Mouse (Mus musculus) forebrain, embryonic 15.5 days (tissue): ENCODE measurements around the gene Sqor. TPM values are rescaled to one million over a fixed set of nuclear protein-coding genes. Genes with fewer than 3 reads are reported as not detected.

Experiments used
- ATAC-seq: fragments of 200-750 bp; cut with Nextera tagmentation; replicated peaks from 2 replicates; pipeline ENCODE4 v1.8.0; 2017; ENCODE audit warnings: mild to moderate bottlenecking, moderate TSS enrichment, moderate library complexity
- H3K27ac ChIP-seq: fragments of 300-500 bp; sonication (generic); replicated peaks from 2 replicates; pipeline ENCODE4 v1.5.1; 2015; ENCODE audit warnings: mild to moderate bottlenecking, inconsistent platforms
- H3K27me3 ChIP-seq: fragments of 300-500 bp; sonication (generic); 2 replicates; pipeline ENCODE4 v1.6.1; 2015; ENCODE audit warnings: inconsistent platforms
- H3K36me3 ChIP-seq: fragments of 300-500 bp; sonication (generic); 2 replicates; pipeline ENCODE4 v1.6.1; 2015; ENCODE audit warnings: mild to moderate bottlenecking, inconsistent platforms
- H3K4me1 ChIP-seq: fragments of 300-500 bp; sonication (generic); 2 replicates; pipeline ENCODE4 v1.6.1; 2015; ENCODE audit warnings: inconsistent platforms
- H3K4me2 ChIP-seq: fragments of 300-500 bp; sonication (generic); replicated peaks from 2 replicates; pipeline ENCODE4 v1.6.1; 2015; ENCODE audit warnings: mild to moderate bottlenecking, inconsistent platforms
- H3K4me3 ChIP-seq: fragments of 300-500 bp; sonication (generic); 2 replicates; pipeline ENCODE4 v1.5.1; 2015; ENCODE audit warnings: mild to moderate bottlenecking, inconsistent platforms
- H3K9ac ChIP-seq: fragments of 300-500 bp; sonication (generic); replicated peaks from 2 replicates; pipeline ENCODE4 v1.6.1; 2015; ENCODE audit warnings: mild to moderate bottlenecking, inconsistent platforms
- H3K9me3 ChIP-seq: fragments of 300-500 bp; sonication (generic); 2 replicates; pipeline ENCODE4 v1.6.1; 2016; ENCODE audit warnings: inconsistent platforms
- WGBS: fragments of 180-500 bp; shearing (Covaris S2); methylation state at CpG from one replicate; pipeline ENCODE4 v1.1.7; 2015; ENCODE audit warnings: mixed read lengths; 5-methylcytosine and 5-hydroxymethylcytosine counted together
- polyA plus RNA-seq: library from polyadenylated mRNA; unstranded; fragments of >200 nt; fragmentation: Nextera tagmentation; extraction: Ambion mirVana; gene quantifications from 2 replicates; pipeline ENCODE4 v1.2.1, GENCODE M21; 2015

The Sqor gene
- polyA plus RNA-seq, 1 experiment from 2014 or later: 2.2 TPM

DNA sequence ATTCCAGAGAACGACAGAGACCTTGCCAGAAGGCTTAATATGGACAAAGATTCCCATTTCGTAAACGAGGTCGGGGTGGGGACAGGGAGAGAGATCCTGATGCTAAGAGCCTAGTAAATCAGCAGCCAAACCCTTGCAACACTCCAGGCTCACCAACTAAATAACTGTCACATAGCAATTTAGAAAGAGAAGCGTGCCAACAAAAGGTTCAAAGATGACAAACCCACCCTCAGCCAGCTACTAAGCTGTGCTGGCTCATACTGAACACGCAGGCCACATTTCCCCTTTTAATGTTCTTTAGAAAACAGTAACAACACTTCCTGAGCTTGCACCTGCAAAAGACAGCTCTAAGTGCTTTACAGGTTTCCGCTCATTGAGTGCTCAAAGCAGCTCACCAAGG, 24.3 kb downstream of the Sqor start:
- H3K36me3 ChIP-seq: no peaks in the 10 kb centered on the region
- WGBS: 74% methylated on average over 7 of the region's 7 CpGs
- H3K9ac ChIP-seq: no peak overlapping the region
- ATAC-seq: no peak
- H3K9me3 ChIP-seq: no peaks in the 10 kb centered on the region
- H3K4me3 ChIP-seq: no peak overlapping the region
- H3K27me3 ChIP-seq: no peaks in the 10 kb centered on the region
- H3K27ac ChIP-seq: no peak overlapping the region
- H3K4me1 ChIP-seq: no peaks in the 10 kb centered on the region
- H3K4me2 ChIP-seq: no peak overlapping the region

GRCm38 (mm10) chr2:122789730-122790129, 24.7 kb downstream of the Sqor start:
- Histone ChIP-seq H3K27ac (no peak overlapping the region), H3K9me3 (no peaks in the 10 kb centered on the region), H3K27me3 (no peaks in the 10 kb centered on the region), H3K9ac (no peak overlapping the region), H3K36me3 (no peaks in the 10 kb centered on the region), H3K4me1 (no peaks in the 10 kb centered on the region), H3K4me3 (no peak overlapping the region), H3K4me2 (no peak overlapping the region)
- WGBS: 68% methylated on average over 6 of the region's 6 CpGs
- ATAC-seq: no peak

DNA sequence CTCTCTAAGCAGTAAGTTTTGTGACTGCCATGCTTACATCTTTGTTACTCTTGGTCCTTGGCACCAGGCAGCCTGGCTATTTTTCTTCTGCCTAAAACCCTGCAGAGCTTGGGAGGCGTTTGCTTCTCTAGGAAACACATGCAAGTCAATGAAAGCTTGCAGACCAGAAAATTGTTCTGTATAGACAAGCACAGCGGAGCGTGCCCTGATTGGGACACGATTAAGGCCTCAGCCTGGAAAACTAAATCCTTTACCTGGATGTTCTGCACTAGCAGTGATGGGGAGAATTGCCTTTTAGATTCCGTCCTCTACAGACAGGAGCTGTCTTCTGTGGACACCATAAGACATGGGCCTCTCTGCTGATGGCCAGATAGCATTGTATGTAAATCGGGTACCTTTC, 39.4 kb downstream of the Sqor start:
- Histone ChIP-seq H3K4me2 (no peak overlapping the region), H3K27ac (no peak overlapping the region), H3K4me1 (no peaks in the 10 kb centered on the region), H3K36me3 (no peaks in the 10 kb centered on the region), H3K27me3 (no peaks in the 10 kb centered on the region), H3K4me3 (no peak overlapping the region), H3K9me3 (no peaks in the 10 kb centered on the region), H3K9ac (no peak overlapping the region)
- WGBS: 73% methylated on average over 6 of the region's 6 CpGs
- no peak for ATAC-seq

- no peak overlapping the region for H3K9ac ChIP-seq
- H3K4me2 ChIP-seq: no peak overlapping the region
- no peaks in the 10 kb centered on the region for H3K36me3 ChIP-seq
- no peak overlapping the region for H3K4me3 ChIP-seq
- H3K9me3 ChIP-seq: no peaks in the 10 kb centered on the region
- no peaks in the 10 kb centered on the region for H3K4me1 ChIP-seq
- H3K27me3 ChIP-seq: no peaks in the 10 kb centered on the region
- ATAC-seq: no peak
- H3K27ac ChIP-seq: no peak overlapping the region
- WGBS: 92% methylated on average over 3 of the region's 3 CpGs
These were observed 41.0 kb downstream of the Sqor start for GRCm38 (mm10) chr2:122806040-122806439.

- Histone ChIP-seq H3K4me1 (no peaks in the 10 kb centered on the region), H3K27ac (no peak overlapping the region), H3K4me3 (no peak overlapping the region), H3K36me3 (no peaks in the 10 kb centered on the region), H3K9me3 (no peaks in the 10 kb centered on the region), H3K27me3 (no peaks in the 10 kb centered on the region), H3K9ac (no peak overlapping the region), H3K4me2 (no peak overlapping the region)
- no peak for ATAC-seq
- WGBS: 82% methylated on average over 4 of the region's 4 CpGs
These were observed 44.0 kb downstream of the Sqor start for GRCm38 (mm10) chr2:122809027-122809426.

- Histone ChIP-seq H3K27me3 (no peaks in the 10 kb centered on the region), H3K9me3 (no peaks in the 10 kb centered on the region), H3K4me3 (no peak overlapping the region), H3K4me2 (no peak overlapping the region), H3K4me1 (no peaks in the 10 kb centered on the region), H3K36me3 (no peaks in the 10 kb centered on the region), H3K27ac (no peak overlapping the region), H3K9ac (no peak overlapping the region)
- 91% methylated on average over 2 of the region's 2 CpGs for whole genome bisulfite sequencing
- ATAC-seq: no peak
These were observed 51.9 kb downstream of the Sqor start for GRCm38 (mm10) chr2:122816986-122817385.

DNA sequence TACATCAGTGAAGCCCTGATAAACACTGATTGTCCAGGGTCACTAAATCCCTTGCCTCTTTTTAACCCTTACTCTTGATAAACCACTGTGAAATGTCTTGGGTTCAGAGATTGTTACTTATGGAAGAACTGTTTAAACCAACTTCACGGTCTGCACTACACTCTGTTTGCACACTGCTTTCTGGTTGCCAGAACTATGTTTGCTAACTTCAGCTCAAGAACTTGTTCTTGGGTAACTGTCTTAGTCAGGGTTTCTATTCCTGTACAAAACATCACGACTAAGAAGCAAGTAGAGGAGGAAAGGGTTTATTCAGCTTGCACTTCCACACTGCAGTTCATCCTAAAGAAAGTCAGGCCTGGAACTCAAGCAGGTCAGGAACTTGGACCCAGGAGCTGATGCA, 56.2 kb downstream of the Sqor start:
- Histone ChIP-seq H3K27me3 (no peaks in the 10 kb centered on the region), H3K4me2 (no peak overlapping the region), H3K27ac (no peak overlapping the region), H3K4me3 (no peak overlapping the region), H3K9ac (no peak overlapping the region), H3K4me1 (peaks cover 7% of the 10 kb centered on the region), H3K9me3 (no peaks in the 10 kb centered on the region), H3K36me3 (no peaks in the 10 kb centered on the region)
- WGBS: 80% methylated on average over 2 of the region's 2 CpGs
- ATAC-seq: no peak

- Histone ChIP-seq H3K27me3 (no peaks in the 10 kb centered on the region), H3K9me3 (no peaks in the 10 kb centered on the region), H3K4me3 (no peak overlapping the region), H3K36me3 (no peaks in the 10 kb centered on the region), H3K4me1 (peaks cover 7% of the 10 kb centered on the region), H3K9ac (no peak overlapping the region), H3K27ac (no peak overlapping the region), H3K4me2 (peak overlapping the region; percentile 22)
- peak; percentile 82 for ATAC-seq
- 31% methylated on average over 19 of the region's 19 CpGs for WGBS
These were observed 60.6 kb downstream of the Sqor start for GRCm38 (mm10) chr2:122825406-122826236.

GRCm38 (mm10) chr2:122826302-122826701, 61.3 kb downstream of the Sqor start:
- Histone ChIP-seq H3K4me2 (no peak overlapping the region), H3K36me3 (no peaks in the 10 kb centered on the region), H3K9ac (no peak overlapping the region), H3K27ac (no peak overlapping the region), H3K4me3 (no peak overlapping the region), H3K4me1 (peaks cover 7% of the 10 kb centered on the region), H3K9me3 (no peaks in the 10 kb centered on the region), H3K27me3 (no peaks in the 10 kb centered on the region)
- no peak; the same call in 1 of the 2 replicates for ATAC-seq
- WGBS: 40% methylated on average over 3 of the region's 3 CpGs

GRCm38 (mm10) chr2:122854636-122855035, 89.6 kb downstream of the Sqor start:
- Histone ChIP-seq H3K9me3 (no peaks in the 10 kb centered on the region), H3K9ac (no peak overlapping the region), H3K27ac (no peak overlapping the region), H3K27me3 (no peaks in the 10 kb centered on the region), H3K36me3 (no peaks in the 10 kb centered on the region), H3K4me1 (no peaks in the 10 kb centered on the region), H3K4me2 (no peak overlapping the region), H3K4me3 (no peak overlapping the region)
- WGBS: 63% methylated on average over 4 of the region's 4 CpGs
- no peak for ATAC-seq

DNA sequence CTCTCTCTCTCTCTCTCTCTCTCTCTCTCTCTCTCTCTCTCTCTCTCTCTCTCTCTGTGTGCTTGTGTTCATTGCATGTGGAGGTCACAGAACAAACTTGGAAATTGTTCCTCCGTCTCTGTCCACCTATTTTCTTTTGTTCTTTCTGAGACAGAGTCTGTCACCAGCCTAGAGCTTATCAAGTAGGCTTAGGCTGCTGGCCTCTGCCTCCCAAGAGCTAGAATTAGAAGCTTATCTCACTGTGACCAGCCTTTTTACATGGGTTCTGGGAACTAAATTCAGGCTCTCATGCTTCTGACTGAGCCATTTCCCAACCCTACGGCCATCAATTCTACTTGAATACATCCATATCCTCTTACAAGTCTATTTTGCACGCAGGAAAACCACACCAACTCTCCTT, 90.3 kb downstream of the Sqor start:
- no peaks in the 10 kb centered on the region for H3K9me3 ChIP-seq
- no peak overlapping the region for H3K4me3 ChIP-seq
- 88% methylated on average over 3 of the region's 3 CpGs for WGBS
- H3K9ac ChIP-seq: no peak overlapping the region
- no peaks in the 10 kb centered on the region for H3K36me3 ChIP-seq
- H3K27ac ChIP-seq: no peak overlapping the region
- H3K27me3 ChIP-seq: no peaks in the 10 kb centered on the region
- ATAC-seq: no peak
- H3K4me1 ChIP-seq: no peaks in the 10 kb centered on the region
- H3K4me2 ChIP-seq: no peak overlapping the region
